Mouse (Mus musculus) neural tube, embryonic 14.5 days (tissue): ENCODE measurements around the gene Ror2. TPM values are rescaled to one million over a fixed set of nuclear protein-coding genes. Genes with fewer than 3 reads are reported as not detected.

Experiments
- ATAC-seq: fragments of 200-750 bp; cut with Nextera tagmentation; 2 replicates; pipeline ENCODE4 v1.8.0; 2017; ENCODE audit warnings: low read depth, mild to moderate bottlenecking, moderate TSS enrichment, moderate library complexity
- H3K27ac ChIP-seq: fragments of 300-500 bp; sonication (generic); 2 replicates; pipeline ENCODE4 v1.5.1; 2014; ENCODE audit warnings: low read depth, mild to moderate bottlenecking, control low read depth, low read length, moderate library complexity, mixed read lengths
- H3K27me3 ChIP-seq: fragments of 300-500 bp; sonication (generic); 2 replicates; pipeline ENCODE4 v1.6.1; 2014; ENCODE audit warnings: low read length; ENCODE audit not compliant: control insufficient read depth, insufficient read depth
- H3K36me3 ChIP-seq: fragments of 300-500 bp; sonication (generic); 2 replicates; pipeline ENCODE4 v1.6.1; 2014; ENCODE audit warnings: low read length, mixed read lengths; ENCODE audit not compliant: control insufficient read depth, insufficient read depth
- H3K4me1 ChIP-seq: fragments of 300-500 bp; sonication (generic); 2 replicates; pipeline ENCODE4 v1.6.1; 2014; ENCODE audit warnings: low read length; ENCODE audit not compliant: control insufficient read depth, insufficient read depth
- H3K4me2 ChIP-seq: fragments of 300-500 bp; sonication (generic); 2 replicates; pipeline ENCODE4 v1.6.1; 2014; ENCODE audit warnings: mild to moderate bottlenecking, low read depth, low read length, control low read depth
- H3K4me3 ChIP-seq: fragments of 300-500 bp; sonication (generic); 2 replicates; pipeline ENCODE4 v1.5.1; 2014; ENCODE audit warnings: low read depth, low read length, control low read depth, mixed read lengths
- H3K9ac ChIP-seq: fragments of 300-500 bp; sonication (generic); replicated peaks from 2 replicates; pipeline ENCODE4 v1.6.1; 2014; ENCODE audit warnings: low read depth, mild to moderate bottlenecking, control low read depth, low read length, mixed read lengths
- H3K9me3 ChIP-seq: fragments of 300-500 bp; sonication (generic); 2 replicates; pipeline ENCODE4 v1.6.1; 2016; ENCODE audit warnings: low read length; ENCODE audit not compliant: control insufficient read depth
- WGBS: fragments of 180-500 bp; shearing (Covaris S2); extraction: QIAGEN DNeasy Blood & Tissue Kit; methylation state at CpG from one replicate; pipeline ENCODE4 v1.1.7; 2014; 5-methylcytosine and 5-hydroxymethylcytosine counted together
- polyA plus RNA-seq: library from polyadenylated mRNA; unstranded; fragments of >200 nt; fragmentation: Nextera tagmentation; extraction: Ambion mirVana; gene quantifications from 2 replicates; pipeline ENCODE4 v1.2.1, GENCODE M21; 2014

Gene Ror2
- polyA plus RNA-seq, 1 experiment from 2014 or later = 1.1 TPM

GRCm38 (mm10) chr13:53158405-53159005 is 127.4 kb downstream of the Ror2 start:
- no peak for ATAC-seq
- 83% methylated on average over 9 of the region's 9 CpGs for WGBS
- H3K36me3 ChIP-seq = no peaks in the 10 kb centered on the region
- no peaks in the 10 kb centered on the region for H3K9me3 ChIP-seq
- no peak overlapping the region for H3K27ac ChIP-seq
- H3K27me3 ChIP-seq = no peaks in the 10 kb centered on the region
- H3K4me1 ChIP-seq = 0 out of 2 replicates have a peak, but pooled peaks cover 1% of the 10 kb centered on the region
- no peak overlapping the region for H3K4me3 ChIP-seq
- H3K9ac ChIP-seq = no peak overlapping the region
- H3K4me2 ChIP-seq = no peak overlapping the region

GRCm38 (mm10) chr13:53156911-53157310 is 129.0 kb downstream of the Ror2 start:
- Histone ChIP-seq H3K9me3 (no peaks in the 10 kb centered on the region), H3K36me3 (no peaks in the 10 kb centered on the region), H3K9ac (no peak overlapping the region), H3K4me1 (no peaks in the 10 kb centered on the region), H3K27ac (no peak overlapping the region), H3K4me3 (no peak overlapping the region), H3K4me2 (no peak overlapping the region), H3K27me3 (no peaks in the 10 kb centered on the region)
- 82% methylated on average over 15 of the region's 15 CpGs for WGBS
- ATAC-seq = no peak

- Histone ChIP-seq H3K27ac (no peak overlapping the region), H3K36me3 (no peaks in the 10 kb centered on the region), H3K4me1 (no peaks in the 10 kb centered on the region), H3K27me3 (no peaks in the 10 kb centered on the region), H3K9ac (no peak overlapping the region), H3K4me3 (no peak overlapping the region), H3K9me3 (no peaks in the 10 kb centered on the region), H3K4me2 (no peak overlapping the region)
- WGBS = 85% methylated on average over 6 of the region's 6 CpGs
- ATAC-seq = no peak
Measured at GRCm38 (mm10) chr13:53156282-53156681, 129.6 kb downstream of the Ror2 start.

- Histone ChIP-seq H3K27ac (no peak overlapping the region), H3K4me3 (no peak overlapping the region), H3K36me3 (no peaks in the 10 kb centered on the region), H3K27me3 (no peaks in the 10 kb centered on the region), H3K4me2 (no peak overlapping the region), H3K9me3 (no peaks in the 10 kb centered on the region), H3K4me1 (no peaks in the 10 kb centered on the region), H3K9ac (no peak overlapping the region)
- ATAC-seq = no peak
- WGBS = 73% methylated on average over 3 of the region's 3 CpGs
Measured at GRCm38 (mm10) chr13:53145511-53145910, 140.4 kb downstream of the Ror2 start.

GRCm38 (mm10) chr13:53143076-53143475 is 142.8 kb downstream of the Ror2 start:
- ATAC-seq = no peak
- Histone ChIP-seq H3K9me3 (no peaks in the 10 kb centered on the region; the same call in 1 of the 2 replicates), H3K4me3 (no peak overlapping the region), H3K36me3 (no peaks in the 10 kb centered on the region), H3K9ac (no peak overlapping the region), H3K4me2 (no peak overlapping the region), H3K27ac (no peak overlapping the region), H3K4me1 (no peaks in the 10 kb centered on the region), H3K27me3 (no peaks in the 10 kb centered on the region)
- WGBS = 7% methylated on average over 5 of the region's 5 CpGs

GRCm38 (mm10) chr13:53142268-53142667 is 143.7 kb downstream of the Ror2 start:
- Histone ChIP-seq H3K9ac (no peak overlapping the region), H3K27me3 (no peaks in the 10 kb centered on the region), H3K9me3 (no peaks in the 10 kb centered on the region; the same call in 1 of the 2 replicates), H3K4me2 (no peak overlapping the region), H3K27ac (no peak overlapping the region), H3K36me3 (no peaks in the 10 kb centered on the region), H3K4me3 (no peak overlapping the region), H3K4me1 (no peaks in the 10 kb centered on the region)
- no peak for ATAC-seq
- whole genome bisulfite sequencing = 59% methylated on average over 10 of the region's 10 CpGs

- no peaks in the 10 kb centered on the region for H3K4me1 ChIP-seq
- H3K27me3 ChIP-seq = no peaks in the 10 kb centered on the region
- H3K4me3 ChIP-seq = no peak overlapping the region
- WGBS = 87% methylated on average over 2 of the region's 2 CpGs
- no peak overlapping the region for H3K27ac ChIP-seq
- H3K9ac ChIP-seq = no peak overlapping the region
- ATAC-seq = no peak
- no peaks in the 10 kb centered on the region; the same call in 1 of the 2 replicates for H3K9me3 ChIP-seq
- no peak overlapping the region for H3K4me2 ChIP-seq
- no peaks in the 10 kb centered on the region for H3K36me3 ChIP-seq
Measured at GRCm38 (mm10) chr13:53140298-53140697, 145.6 kb downstream of the Ror2 start.

GRCm38 (mm10) chr13:53130567-53130966 is 155.4 kb downstream of the Ror2 start:
- H3K9me3 ChIP-seq = no peaks in the 10 kb centered on the region
- no peak overlapping the region for H3K9ac ChIP-seq
- H3K36me3 ChIP-seq = no peaks in the 10 kb centered on the region
- no peaks in the 10 kb centered on the region for H3K27me3 ChIP-seq
- ATAC-seq = peak; percentile 61; the same call in 1 of the 2 replicates
- no peak overlapping the region for H3K4me2 ChIP-seq
- H3K4me1 ChIP-seq = no peaks in the 10 kb centered on the region
- no peak overlapping the region for H3K4me3 ChIP-seq
- 73% methylated on average over 13 of the region's 13 CpGs for WGBS
- H3K27ac ChIP-seq = no peak overlapping the region

GRCm38 (mm10) chr13:53130032-53130431 is 155.9 kb downstream of the Ror2 start:
- H3K4me3 ChIP-seq = no peak overlapping the region
- WGBS = 74% methylated on average over 5 of the region's 5 CpGs
- no peak for ATAC-seq
- H3K9me3 ChIP-seq = no peaks in the 10 kb centered on the region
- H3K27me3 ChIP-seq = no peaks in the 10 kb centered on the region
- no peak overlapping the region for H3K27ac ChIP-seq
- H3K9ac ChIP-seq = no peak overlapping the region
- no peaks in the 10 kb centered on the region for H3K4me1 ChIP-seq
- no peaks in the 10 kb centered on the region for H3K36me3 ChIP-seq
- H3K4me2 ChIP-seq = no peak overlapping the region
